Mouse (Mus musculus): ENCODE measurements around the gene Canx. TPM values are rescaled to one million over a fixed set of nuclear protein-coding genes. Genes with fewer than 3 reads are reported as not detected.

The Canx gene
- polyA plus RNA-seq, 1 experiment from 2014 or later, result 331 TPM

MicroRNA genes within 50 kb of the gene (microRNA counts, 519-probe panel; counts per million panel counts)
- microRNA mmu-miR-804, result 3,234 counts per million, percentile 54 among the panel's probes with 10 or more counts

Small RNA genes lying within 50 kb of the gene (microRNA-seq; reads per million reads assigned to microRNA genes)
- not detected for gene Mir804

Other genes with a start within 250 kb of the Canx start
- gene Tbc1d9b, start 194.3 kb downstream of the Canx start, polyA plus RNA-seq (2015; fragmentation: Nextera tagmentation; extraction: Ambion mirVana), result 44.9 and 46.6 TPM in 2 replicates
- gene Mrnip, start 151.2 kb downstream of the Canx start, polyA plus RNA-seq (2015; fragmentation: Nextera tagmentation; extraction: Ambion mirVana), result 18.0 and 18.7 TPM in 2 replicates
- gene Sqstm1, start 114.8 kb downstream of the Canx start, polyA plus RNA-seq (2015; fragmentation: Nextera tagmentation; extraction: Ambion mirVana), result 214 TPM in 2 replicates
- gene Mgat4b, start 114.8 kb downstream of the Canx start, polyA plus RNA-seq (2015; fragmentation: Nextera tagmentation; extraction: Ambion mirVana), result 17.1 and 20.5 TPM in 2 replicates
- 0.79 and 1.3 TPM in 2 replicates for gene Ltc4s, start 87.1 kb downstream of the Canx start, polyA plus RNA-seq (2015; fragmentation: Nextera tagmentation; extraction: Ambion mirVana)
- gene Maml1, start 33.4 kb downstream of the Canx start, polyA plus RNA-seq (2015; fragmentation: Nextera tagmentation; extraction: Ambion mirVana), result 7.5 and 8.1 TPM in 2 replicates
- 0.38 and 0.79 TPM in 2 replicates for gene Cby3, start 28.8 kb upstream of the Canx start, polyA plus RNA-seq (2015; fragmentation: Nextera tagmentation; extraction: Ambion mirVana)
- 572 and 577 TPM in 2 replicates for gene Hnrnph1, start 51.3 kb upstream of the Canx start, polyA plus RNA-seq (2015; fragmentation: Nextera tagmentation; extraction: Ambion mirVana)
- gene Rufy1, start 105.5 kb upstream of the Canx start, polyA plus RNA-seq (2015; fragmentation: Nextera tagmentation; extraction: Ambion mirVana), result 22.8 and 27.9 TPM in 2 replicates